Mouse (Mus musculus): ENCODE results near the gene Panx1. TPM values are rescaled to one million over a fixed set of nuclear protein-coding genes. Genes with fewer than 3 reads are reported as not detected.

Panx1 gene
- polyA plus RNA-seq (2012; rRNA removed) = 14.1 and 18.5 TPM in 2 replicates

DNA sequence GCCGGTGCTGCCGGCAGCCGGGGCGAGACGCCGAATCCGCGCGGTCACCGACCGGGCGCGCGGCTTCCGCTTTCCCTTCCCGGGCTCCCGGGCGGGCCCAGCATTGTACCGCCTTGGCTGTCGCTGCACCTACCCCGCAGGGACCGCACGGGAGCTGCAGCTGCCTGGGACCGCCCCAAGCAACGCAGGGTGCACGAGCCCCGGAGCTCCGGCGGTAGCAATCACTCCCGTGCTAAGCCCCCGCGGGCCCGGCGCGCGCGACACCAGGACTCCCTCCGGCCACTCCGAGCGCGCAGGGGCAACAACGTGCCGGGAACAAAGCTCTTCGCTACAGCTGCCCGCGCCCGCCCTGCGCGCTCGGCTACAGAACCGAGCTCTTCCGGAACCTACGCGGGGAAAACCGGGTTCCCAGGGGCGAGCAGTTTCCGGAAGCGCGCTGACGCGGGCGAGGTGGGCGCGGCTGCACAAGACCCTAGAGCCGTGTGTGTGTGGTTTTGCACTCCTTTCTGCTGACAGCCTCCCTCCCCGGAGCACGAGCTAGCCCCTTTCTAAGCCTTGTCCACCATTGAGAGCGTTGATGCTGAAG is at the start of gene Panx1:
Gene Panx1 (minus strand): TSS at position 395 of the 586 bp plus-strand sequence.
- Histone ChIP-seq H3K4me3 (replicated peaks; ENCODE audit: insufficient read depth, low read depth, low read length) (peak within 1 kb of the TSS; percentile 75), H3K27ac (ENCODE audit: insufficient read depth, low read length) (no peak within 1 kb of the TSS), H3K4me1 (ENCODE audit: control insufficient read depth, insufficient read depth, low read length) (peaks cover 5% of the 10 kb centered on the region), H3K27me3 (ENCODE audit: control insufficient read depth, insufficient read depth, low read length) (no peaks in the 10 kb centered on the region)
- WGBS = under 1% methylated on average over 68 of the region's 68 CpGs
- peak; percentile 39 to 41 for DNase-seq
- TF ChIP-seq CTCF (IDR thresholded peaks at IDR 0.05; ENCODE audit: borderline replicate concordance, insufficient read depth, low read depth, low read length) = no peak
- no peak for TF ChIP-seq POLR2A (IDR thresholded peaks at IDR 0.05; ENCODE audit: borderline replicate concordance, insufficient read depth, low read length)

DNA sequence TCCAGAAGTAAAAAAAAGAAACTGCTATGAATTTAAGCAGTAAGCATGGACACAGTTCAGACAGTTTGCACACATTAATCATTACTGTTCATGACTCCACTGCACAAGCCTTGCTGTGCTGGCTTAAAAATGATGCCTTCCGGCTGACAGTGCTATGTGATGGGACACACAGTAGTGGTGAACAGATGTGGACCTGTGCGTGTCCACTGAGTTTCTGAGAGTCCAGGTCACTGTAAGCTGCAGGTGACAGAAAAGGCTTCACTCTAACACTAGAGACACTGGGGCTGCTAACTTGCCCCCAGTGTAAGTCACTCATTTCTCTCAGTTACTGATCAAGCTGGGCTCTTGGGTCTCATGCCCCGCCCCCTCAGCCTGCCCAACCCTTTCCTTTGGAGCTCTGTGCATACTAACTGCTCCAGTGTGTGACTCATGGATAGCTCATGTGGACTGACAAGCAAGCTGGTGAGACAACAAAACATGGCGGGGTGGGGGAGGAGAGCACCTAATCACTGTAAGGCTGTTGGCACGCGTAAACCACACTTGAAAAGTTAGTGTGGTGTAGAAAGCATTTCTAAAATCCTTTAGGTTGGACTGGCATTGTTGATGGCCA is 23.5 kb upstream of the Panx1 start:
- H3K27ac ChIP-seq (ENCODE audit: insufficient read depth, low read length) = no peak overlapping the region
- TF ChIP-seq POLR2A (IDR thresholded peaks at IDR 0.05; ENCODE audit: borderline replicate concordance, insufficient read depth, low read length) = no peak
- no peak for TF ChIP-seq CTCF (IDR thresholded peaks at IDR 0.05; ENCODE audit: borderline replicate concordance, insufficient read depth, low read depth, low read length)
- DNase-seq = no peak
- H3K4me1 ChIP-seq (ENCODE audit: control insufficient read depth, insufficient read depth, low read length) = no peaks in the 10 kb centered on the region
- no peaks in the 10 kb centered on the region for H3K27me3 ChIP-seq (ENCODE audit: control insufficient read depth, insufficient read depth, low read length)
- H3K4me3 ChIP-seq (replicated peaks; ENCODE audit: insufficient read depth, low read depth, low read length) = no peak overlapping the region
- 84% methylated on average over 6 of the region's 6 CpGs for WGBS

DNA sequence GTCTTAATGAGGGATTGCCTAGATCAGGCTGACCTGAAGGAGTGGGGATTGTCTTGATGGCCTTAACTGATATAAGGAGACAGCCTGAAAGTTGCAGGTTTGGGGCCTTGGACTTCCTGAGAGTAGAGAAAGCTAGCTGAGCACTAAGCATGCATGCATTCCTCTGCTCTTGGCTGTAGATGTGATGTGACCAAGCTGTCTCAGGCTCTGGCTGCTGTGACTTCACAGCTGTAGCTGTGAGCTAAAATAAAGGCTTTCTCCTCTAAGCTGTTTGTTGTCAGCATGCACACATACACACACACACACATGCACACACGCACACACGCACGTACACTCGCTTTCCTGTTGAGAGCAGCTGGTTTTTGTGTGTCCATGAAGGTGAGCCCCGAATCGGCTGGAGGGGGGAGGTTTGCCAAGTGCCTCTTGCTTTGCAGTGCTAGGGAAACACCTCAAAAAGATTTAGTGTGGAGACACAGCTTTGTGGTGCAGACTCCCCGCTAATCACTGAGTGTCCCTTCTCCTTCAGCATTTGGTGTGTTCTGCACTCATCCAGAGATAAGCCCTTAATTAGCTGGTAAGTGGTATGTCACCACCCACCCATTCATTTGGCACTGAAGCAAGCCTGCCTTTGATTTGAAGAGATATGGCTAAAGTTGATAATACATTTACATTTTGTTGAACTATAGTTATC is 22.9 kb upstream of the Panx1 start:
- Histone ChIP-seq H3K4me3 (replicated peaks; ENCODE audit: insufficient read depth, low read depth, low read length) (no peak overlapping the region), H3K27me3 (ENCODE audit: control insufficient read depth, insufficient read depth, low read length) (no peaks in the 10 kb centered on the region), H3K27ac (ENCODE audit: insufficient read depth, low read length) (no peak overlapping the region), H3K4me1 (ENCODE audit: control insufficient read depth, insufficient read depth, low read length) (no peaks in the 10 kb centered on the region)
- TF ChIP-seq POLR2A (IDR thresholded peaks at IDR 0.05; ENCODE audit: borderline replicate concordance, insufficient read depth, low read length) (no peak), CTCF (IDR thresholded peaks at IDR 0.05; ENCODE audit: borderline replicate concordance, insufficient read depth, low read depth, low read length) (no peak)
- no peak for DNase-seq
- WGBS = 78% methylated on average over 7 of the region's 7 CpGs

DNA sequence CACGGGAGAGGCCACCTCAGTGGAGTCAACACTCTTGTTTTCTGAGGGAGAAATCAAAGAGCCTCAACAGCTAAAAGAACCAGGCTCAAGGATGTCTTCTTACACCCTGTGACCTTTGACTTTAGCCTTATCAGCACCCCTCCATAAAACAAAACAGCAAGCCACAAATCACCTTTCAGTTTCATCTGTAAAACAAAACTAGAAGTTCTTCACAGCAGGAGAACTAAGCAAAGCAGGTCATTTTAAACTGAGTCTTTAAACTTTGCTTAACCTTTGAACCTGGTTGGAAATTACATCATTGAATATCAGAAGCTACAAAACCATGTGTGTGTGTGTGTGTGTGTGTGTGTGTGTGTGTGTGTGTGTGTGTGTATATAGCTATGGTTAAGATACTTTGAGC is 18.9 kb upstream of the Panx1 start:
- no peak for TF ChIP-seq POLR2A (IDR thresholded peaks at IDR 0.05; ENCODE audit: borderline replicate concordance, insufficient read depth, low read length)
- no peak for TF ChIP-seq CTCF (IDR thresholded peaks at IDR 0.05; ENCODE audit: borderline replicate concordance, insufficient read depth, low read depth, low read length)
- Histone ChIP-seq H3K4me3 (replicated peaks; ENCODE audit: insufficient read depth, low read depth, low read length) (no peak overlapping the region), H3K4me1 (ENCODE audit: control insufficient read depth, insufficient read depth, low read length) (no peaks in the 10 kb centered on the region), H3K27me3 (ENCODE audit: control insufficient read depth, insufficient read depth, low read length) (no peaks in the 10 kb centered on the region), H3K27ac (ENCODE audit: insufficient read depth, low read length) (no peak overlapping the region)
- DNase-seq = no peak
- WGBS = 19% methylated on average over 1 of the region's 1 CpGs

DNA sequence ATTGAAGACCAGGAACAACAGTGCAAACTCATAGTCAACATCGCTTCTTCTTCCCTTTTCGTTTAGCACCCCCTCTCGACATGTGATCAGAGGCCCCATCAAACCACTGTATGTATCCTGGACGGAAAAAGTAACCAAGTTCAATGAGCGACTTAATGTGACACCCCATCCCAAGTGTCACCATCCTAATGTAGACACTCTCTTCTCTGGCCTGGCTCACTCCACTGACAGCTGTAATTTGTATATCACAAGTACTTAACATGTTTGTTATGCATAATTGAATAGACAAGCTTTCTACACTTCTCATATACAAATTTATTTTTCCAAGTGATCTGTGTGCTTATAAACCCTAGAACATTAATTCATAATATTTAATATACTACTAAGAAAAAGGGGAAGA is 15.6 kb upstream of the Panx1 start:
- no peak for DNase-seq
- Histone ChIP-seq H3K27me3 (ENCODE audit: control insufficient read depth, insufficient read depth, low read length) (no peaks in the 10 kb centered on the region), H3K4me3 (replicated peaks; ENCODE audit: insufficient read depth, low read depth, low read length) (no peak overlapping the region), H3K4me1 (ENCODE audit: control insufficient read depth, insufficient read depth, low read length) (no peaks in the 10 kb centered on the region), H3K27ac (ENCODE audit: insufficient read depth, low read length) (no peak overlapping the region)
- TF ChIP-seq POLR2A (IDR thresholded peaks at IDR 0.05; ENCODE audit: borderline replicate concordance, insufficient read depth, low read length) (no peak), CTCF (IDR thresholded peaks at IDR 0.05; ENCODE audit: borderline replicate concordance, insufficient read depth, low read depth, low read length) (no peak)
- 86% methylated on average over 5 of the region's 5 CpGs for WGBS

DNA sequence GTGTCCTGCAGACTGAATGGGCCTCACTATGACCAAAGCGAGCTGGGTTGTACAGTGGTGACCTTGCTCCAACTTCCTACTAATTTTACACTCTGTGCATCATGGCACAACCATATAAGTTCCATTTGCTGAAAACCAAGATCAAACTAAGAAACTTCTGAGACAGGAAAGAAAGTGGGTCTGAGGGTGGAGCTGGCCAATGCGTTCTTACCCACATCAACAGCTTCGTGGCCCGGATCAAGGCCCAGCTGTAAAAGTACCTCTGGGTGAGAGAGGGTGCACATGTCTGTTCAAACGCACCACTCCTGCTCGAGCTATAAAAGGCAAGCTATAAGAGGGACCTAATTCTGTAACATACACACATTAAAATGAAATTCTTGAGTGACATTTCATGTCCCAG is 14.7 kb upstream of the Panx1 start:
- DNase-seq = no peak
- H3K27ac ChIP-seq (ENCODE audit: insufficient read depth, low read length) = no peak overlapping the region
- no peaks in the 10 kb centered on the region for H3K27me3 ChIP-seq (ENCODE audit: control insufficient read depth, insufficient read depth, low read length)
- H3K4me3 ChIP-seq (replicated peaks; ENCODE audit: insufficient read depth, low read depth, low read length) = no peak overlapping the region
- H3K4me1 ChIP-seq (ENCODE audit: control insufficient read depth, insufficient read depth, low read length) = no peaks in the 10 kb centered on the region
- TF ChIP-seq POLR2A (IDR thresholded peaks at IDR 0.05; ENCODE audit: borderline replicate concordance, insufficient read depth, low read length) (no peak), CTCF (IDR thresholded peaks at IDR 0.05; ENCODE audit: borderline replicate concordance, insufficient read depth, low read depth, low read length) (no peak)
- 92% methylated on average over 6 of the region's 6 CpGs for WGBS

DNA sequence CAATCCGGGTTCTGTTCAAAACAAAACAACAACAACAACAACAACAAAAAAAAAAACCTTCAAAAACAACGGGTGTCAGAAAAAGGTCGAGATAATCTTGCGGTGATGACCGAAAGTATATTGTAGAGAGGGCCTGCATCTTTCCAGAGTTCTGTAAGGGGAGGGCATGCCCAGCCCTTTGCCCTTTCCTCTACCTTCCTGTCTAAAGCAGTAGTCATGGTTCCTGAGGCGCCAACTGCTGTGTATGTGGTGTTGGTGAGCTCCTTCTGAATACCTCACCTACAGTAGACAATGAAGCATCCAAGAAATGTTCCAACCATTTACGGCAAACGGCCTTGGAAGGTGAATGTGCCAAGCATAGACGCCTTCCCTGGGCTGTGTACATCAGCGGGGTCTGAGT is 462 bp upstream of the Panx1 start:
- peak overlapping the region; percentile 75 for H3K4me3 ChIP-seq (replicated peaks; ENCODE audit: insufficient read depth, low read depth, low read length)
- H3K4me1 ChIP-seq (ENCODE audit: control insufficient read depth, insufficient read depth, low read length) = peaks cover 5% of the 10 kb centered on the region
- no peak overlapping the region for H3K27ac ChIP-seq (ENCODE audit: insufficient read depth, low read length)
- TF ChIP-seq CTCF (IDR thresholded peaks at IDR 0.05; ENCODE audit: borderline replicate concordance, insufficient read depth, low read depth, low read length) (no peak), POLR2A (IDR thresholded peaks at IDR 0.05; ENCODE audit: borderline replicate concordance, insufficient read depth, low read length) (no peak)
- no peak for DNase-seq
- H3K27me3 ChIP-seq (ENCODE audit: control insufficient read depth, insufficient read depth, low read length) = no peaks in the 10 kb centered on the region
- 37% methylated on average over 10 of the region's 10 CpGs for WGBS

All from cerebellum, adult 2 months (tissue).